Mouse (Mus musculus): ENCODE data around the gene Cd72. TPM values are rescaled to one million over a fixed set of nuclear protein-coding genes. Genes with fewer than 3 reads are reported as not detected.
"Not testable (repeated sequence)": the region's sequence is repeated elsewhere in the genome, so short reads cannot be mapped to it uniquely, and the experiment has no call there.

The Cd72 gene
- polyA plus RNA-seq, 1 experiment from 2014 or later = 3.2 TPM

GRCm38 (mm10) chr4:43492101-43492820, 37.8 kb upstream of the Cd72 start:
- WGBS = 47% methylated on average over 12 of the region's 12 CpGs
- peaks cover 19% of the 10 kb centered on the region for H3K36me3 ChIP-seq
- H3K27me3 ChIP-seq = no peaks in the 10 kb centered on the region
- peak overlapping the region; percentile 60 for H3K4me2 ChIP-seq
- no peak overlapping the region for H3K9ac ChIP-seq
- ATAC-seq (ENCODE audit: insufficient number of reproducible peaks, insufficient read depth, low FRiP score, low TSS enrichment, low read depth) = no peak
- H3K4me1 ChIP-seq = peaks cover 19% of the 10 kb centered on the region
- no peaks in the 10 kb centered on the region for H3K9me3 ChIP-seq
- H3K27ac ChIP-seq = peak overlapping the region; percentile 93
- peak overlapping the region; percentile 70 for H3K4me3 ChIP-seq

- 86% methylated on average over 5 of the region's 5 CpGs for WGBS
- Histone ChIP-seq H3K4me1 (peaks cover 11% of the 10 kb centered on the region), H3K27me3 (no peaks in the 10 kb centered on the region), H3K4me3 (no peak overlapping the region), H3K9me3 (no peaks in the 10 kb centered on the region), H3K4me2 (no peak overlapping the region), H3K36me3 (peaks cover 4% of the 10 kb centered on the region; the same call in 1 of the 2 replicates), H3K9ac (no peak overlapping the region), H3K27ac (no peak overlapping the region)
- no peak for ATAC-seq (ENCODE audit: insufficient number of reproducible peaks, insufficient read depth, low FRiP score, low TSS enrichment, low read depth)
These were observed 36.4 kb upstream of the Cd72 start for GRCm38 (mm10) chr4:43490801-43491200.

- Histone ChIP-seq H3K9ac (no peak overlapping the region), H3K4me2 (no peak overlapping the region), H3K9me3 (no peaks in the 10 kb centered on the region), H3K36me3 (no peaks in the 10 kb centered on the region), H3K4me1 (peaks cover 5% of the 10 kb centered on the region), H3K27me3 (no peaks in the 10 kb centered on the region), H3K27ac (no peak overlapping the region), H3K4me3 (no peak overlapping the region)
- 92% methylated on average over 3 of the region's 3 CpGs for WGBS
- no peak for ATAC-seq (ENCODE audit: insufficient number of reproducible peaks, insufficient read depth, low FRiP score, low TSS enrichment, low read depth)
These were observed 35.2 kb upstream of the Cd72 start for GRCm38 (mm10) chr4:43489611-43490010.

GRCm38 (mm10) chr4:43485666-43486065, 31.2 kb upstream of the Cd72 start:
- H3K4me1 ChIP-seq; H3K27ac ChIP-seq; H3K4me2 ChIP-seq; ATAC-seq (ENCODE audit: insufficient number of reproducible peaks, insufficient read depth, low FRiP score, low TSS enrichment, low read depth); H3K9ac ChIP-seq; H3K4me3 ChIP-seq; H3K36me3 ChIP-seq; H3K27me3 ChIP-seq; H3K9me3 ChIP-seq: not testable (repeated sequence)
- WGBS = 88% methylated on average over 5 of the region's 5 CpGs

GRCm38 (mm10) chr4:43483535-43484091, 29.2 kb upstream of the Cd72 start, which contains the start of gene Sit1:
Gene Sit1 (minus strand): TSS chr4:43483734.
- ATAC-seq (ENCODE audit: insufficient number of reproducible peaks, insufficient read depth, low FRiP score, low TSS enrichment, low read depth) = no peak
- Histone ChIP-seq H3K9ac (no peak within 1 kb of the TSS), H3K4me3 (no peak within 1 kb of the TSS), H3K4me2 (no peak within 1 kb of the TSS), H3K36me3 (no peaks in the 10 kb centered on the region), H3K27me3 (no peaks in the 10 kb centered on the region), H3K9me3 (no peaks in the 10 kb centered on the region), H3K4me1 (no peaks in the 10 kb centered on the region), H3K27ac (no peak within 1 kb of the TSS)
- WGBS = 58% methylated on average over 12 of the region's 12 CpGs

GRCm38 (mm10) chr4:43482591-43482990, 28.2 kb upstream of the Cd72 start:
- ATAC-seq (ENCODE audit: insufficient number of reproducible peaks, insufficient read depth, low FRiP score, low TSS enrichment, low read depth) = no peak
- 73% methylated on average over 10 of the region's 10 CpGs for WGBS
- Histone ChIP-seq H3K9ac (no peak overlapping the region), H3K4me3 (no peak overlapping the region), H3K4me1 (0 out of 2 replicates have a peak, but pooled peaks cover 3% of the 10 kb centered on the region), H3K4me2 (no peak overlapping the region), H3K36me3 (no peaks in the 10 kb centered on the region), H3K27ac (no peak overlapping the region), H3K27me3 (no peaks in the 10 kb centered on the region), H3K9me3 (no peaks in the 10 kb centered on the region)

- Histone ChIP-seq H3K4me3 (no peak overlapping the region), H3K9ac (no peak overlapping the region), H3K27me3 (no peaks in the 10 kb centered on the region), H3K4me1 (0 out of 2 replicates have a peak, but pooled peaks cover 3% of the 10 kb centered on the region), H3K9me3 (no peaks in the 10 kb centered on the region), H3K4me2 (no peak overlapping the region), H3K27ac (no peak overlapping the region), H3K36me3 (no peaks in the 10 kb centered on the region)
- no peak for ATAC-seq (ENCODE audit: insufficient number of reproducible peaks, insufficient read depth, low FRiP score, low TSS enrichment, low read depth)
- WGBS = 67% methylated on average over 7 of the region's 7 CpGs
These were observed 27.5 kb upstream of the Cd72 start for GRCm38 (mm10) chr4:43481894-43482456.

GRCm38 (mm10) chr4:43480985-43481384, 26.6 kb upstream of the Cd72 start:
- Histone ChIP-seq H3K9me3 (no peaks in the 10 kb centered on the region), H3K4me1 (0 out of 2 replicates have a peak, but pooled peaks cover 3% of the 10 kb centered on the region), H3K36me3 (no peaks in the 10 kb centered on the region), H3K9ac (no peak overlapping the region), H3K27me3 (no peaks in the 10 kb centered on the region), H3K4me2 (no peak overlapping the region), H3K27ac (no peak overlapping the region), H3K4me3 (no peak overlapping the region)
- no peak for ATAC-seq (ENCODE audit: insufficient number of reproducible peaks, insufficient read depth, low FRiP score, low TSS enrichment, low read depth)
- WGBS = 85% methylated on average over 5 of the region's 5 CpGs

GRCm38 (mm10) chr4:43478906-43479832, 24.7 kb upstream of the Cd72 start:
- Histone ChIP-seq H3K4me3 (no peak overlapping the region), H3K27me3 (no peaks in the 10 kb centered on the region), H3K9ac (no peak overlapping the region), H3K4me1 (0 out of 2 replicates have a peak, but pooled peaks cover 3% of the 10 kb centered on the region), H3K36me3 (no peaks in the 10 kb centered on the region), H3K27ac (no peak overlapping the region), H3K9me3 (no peaks in the 10 kb centered on the region), H3K4me2 (peak overlapping the region; percentile 57)
- ATAC-seq (ENCODE audit: insufficient number of reproducible peaks, insufficient read depth, low FRiP score, low TSS enrichment, low read depth) = no peak
- 44% methylated on average over 24 of the region's 24 CpGs for WGBS

- peak overlapping the region; percentile 35 for H3K4me3 ChIP-seq
- 0 out of 2 replicates have a peak overlapping the region, but pooled peaks have one; percentile 46 for H3K9ac ChIP-seq
- H3K27ac ChIP-seq = peak overlapping the region; percentile 39; the same call in 1 of the 2 replicates
- no peaks in the 10 kb centered on the region for H3K27me3 ChIP-seq
- ATAC-seq (ENCODE audit: insufficient number of reproducible peaks, insufficient read depth, low FRiP score, low TSS enrichment, low read depth) = no peak
- 0 out of 2 replicates have a peak, but pooled peaks cover 3% of the 10 kb centered on the region for H3K4me1 ChIP-seq
- 48% methylated on average over 8 of the region's 8 CpGs for WGBS
- H3K4me2 ChIP-seq = peak overlapping the region; percentile 57
- no peaks in the 10 kb centered on the region for H3K9me3 ChIP-seq
- no peaks in the 10 kb centered on the region for H3K36me3 ChIP-seq
These were observed 24.1 kb upstream of the Cd72 start for GRCm38 (mm10) chr4:43478534-43478858.
